Mouse (Mus musculus) embryonic fibroblast, embryonic 13.5 days (primary cell): ENCODE data around the gene Nup210l.

Experiments
- CTCF ChIP-seq: IDR thresholded peaks from 2 replicates; pipeline ENCODE4 v1.5.1; 2011; ENCODE audit warnings: mild to moderate bottlenecking, control low read depth, low read length, moderate library complexity, borderline replicate concordance; ENCODE audit not compliant: insufficient read depth
- POLR2A ChIP-seq: IDR thresholded peaks from 2 replicates; pipeline ENCODE4 v1.6.1; 2011; ENCODE audit warnings: low read depth, mild to moderate bottlenecking, control low read depth, low read length, moderate library complexity

- no peak for TF ChIP-seq CTCF
- no peak for TF ChIP-seq POLR2A
These were observed 47.3 kb downstream of the Nup210l start for GRCm38 (mm10) chr3:90151086-90151740.
